Mouse (Mus musculus): ENCODE results near the gene Ap5m1.
A peak's percentile ranks its signal among the peaks of the same experiment; 100 is the strongest.

Ap5m1 gene

DNA sequence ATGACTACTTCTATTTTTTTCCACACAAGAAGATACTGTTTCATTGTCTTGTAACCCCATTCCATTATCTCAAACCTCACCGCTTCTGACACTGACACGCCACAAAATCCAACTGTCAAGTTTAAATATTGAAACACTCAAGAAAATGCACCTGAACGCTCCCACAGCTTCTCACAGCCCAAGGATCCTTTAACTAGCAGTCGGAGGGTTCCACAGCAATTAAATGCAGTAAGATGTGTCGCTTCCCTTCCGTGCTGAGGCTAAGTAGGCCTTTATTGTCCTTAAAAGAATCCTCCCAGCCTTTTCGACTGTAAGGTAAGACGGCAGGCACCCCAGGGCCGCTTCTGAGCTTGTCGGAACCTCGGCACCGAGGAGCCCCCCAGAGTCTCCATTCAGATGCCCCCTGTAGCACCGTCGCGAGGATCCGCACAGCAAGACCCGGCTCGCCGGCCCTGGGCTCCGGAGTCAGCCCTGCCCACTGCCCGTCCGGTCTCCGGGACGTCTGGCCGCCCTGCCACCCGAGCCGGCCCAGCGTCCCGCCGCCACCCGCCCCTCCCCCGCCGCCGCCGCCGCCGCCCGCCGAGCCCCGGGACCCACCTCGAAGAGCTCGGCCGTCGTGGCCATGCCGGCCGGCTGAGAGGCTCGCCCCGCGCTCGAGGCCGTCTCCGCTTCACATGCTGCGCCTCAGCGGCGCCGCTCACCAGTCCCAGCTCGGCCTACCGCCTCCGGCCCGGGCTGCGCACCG is at the start of gene Ap5m1:
Gene Ap5m1, plus strand, starts transcription at position 569 of the 745 bp plus-strand sequence.
- no peak for DNase-seq (ENCODE audit: low read depth)

GRCm38 (mm10) chr14:49019765-49020164 is 46.1 kb upstream of the Ap5m1 start:
- DNase-seq (ENCODE audit: low read depth): no peak

- no peak for DNase-seq (ENCODE audit: low read depth)
Measured at GRCm38 (mm10) chr14:49027040-49027778, 38.7 kb upstream of the Ap5m1 start.

DNA sequence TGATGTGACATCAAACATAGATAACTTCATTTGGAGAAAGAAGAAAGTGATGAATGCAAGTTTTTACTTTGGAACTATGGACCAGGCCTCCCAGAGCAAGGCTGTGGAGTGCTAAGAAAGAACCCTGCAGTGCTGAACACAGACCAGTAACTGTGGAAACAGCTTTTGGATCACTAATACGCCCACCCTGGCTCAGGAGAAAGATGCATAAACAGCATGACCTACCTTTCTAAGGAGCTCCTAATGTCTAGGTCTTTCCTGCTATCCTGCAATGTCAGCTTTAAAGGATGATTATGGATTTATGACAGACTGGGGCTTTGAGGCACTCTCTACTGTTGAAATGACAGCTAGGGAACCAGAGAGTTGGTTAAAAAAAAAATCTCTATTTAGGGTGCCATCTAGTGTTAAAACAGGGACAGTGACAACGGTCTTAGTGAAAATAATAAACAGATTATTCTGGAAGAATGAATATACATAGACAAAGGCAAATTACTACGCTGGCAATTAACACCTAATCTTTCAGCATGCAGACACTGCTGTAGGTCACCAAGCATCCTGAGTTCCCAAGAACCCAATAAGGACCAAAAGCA is 38.0 kb upstream of the Ap5m1 start:
- DNase-seq (ENCODE audit: low read depth): no peak

DNA sequence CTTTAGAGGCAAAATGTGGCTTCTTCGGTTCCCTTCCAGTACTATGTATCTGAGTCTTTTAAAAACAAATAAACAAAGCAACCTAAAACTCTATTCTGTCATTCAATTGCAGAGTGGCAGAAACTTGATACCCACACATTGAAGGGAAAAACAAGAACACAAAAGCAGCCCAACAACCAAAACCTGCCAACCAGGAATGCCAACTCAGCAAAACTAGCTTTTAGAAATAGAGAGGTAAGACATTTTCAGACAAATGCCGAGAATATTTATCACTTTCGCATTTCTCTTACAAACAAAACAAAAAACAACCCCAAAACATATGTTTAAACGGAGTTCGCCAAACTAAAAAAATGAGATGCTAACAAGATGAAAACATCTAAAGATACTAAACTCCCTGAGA is 36.9 kb upstream of the Ap5m1 start:
- DNase-seq (ENCODE audit: low read depth): no peak

- no peak for DNase-seq (ENCODE audit: low read depth)
Measured at GRCm38 (mm10) chr14:49045610-49046009, 20.3 kb upstream of the Ap5m1 start.

- no peak for DNase-seq (ENCODE audit: low read depth)
Measured at GRCm38 (mm10) chr14:49049492-49049891, 16.4 kb upstream of the Ap5m1 start.

DNA sequence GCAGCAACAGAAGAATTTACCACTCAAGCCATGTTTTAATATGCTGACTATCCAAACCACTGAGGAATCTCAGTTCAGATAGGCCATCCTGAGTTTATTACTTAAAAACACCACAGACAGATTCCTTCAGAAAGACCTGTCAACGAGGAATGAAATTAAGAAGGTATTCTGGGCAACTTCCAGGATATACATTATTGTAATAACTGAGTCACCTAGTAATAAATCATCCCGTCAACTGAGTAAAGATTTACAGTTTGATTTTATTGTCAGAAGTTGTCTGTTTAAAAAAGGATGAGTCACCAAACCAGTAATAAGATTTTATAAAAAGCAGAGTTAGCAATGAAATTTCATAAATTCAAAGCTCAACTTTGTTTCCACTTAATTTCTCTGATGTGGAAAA is 2.1 kb upstream of the Ap5m1 start:
- DNase-seq (ENCODE audit: low read depth): peak; percentile 62

DNA sequence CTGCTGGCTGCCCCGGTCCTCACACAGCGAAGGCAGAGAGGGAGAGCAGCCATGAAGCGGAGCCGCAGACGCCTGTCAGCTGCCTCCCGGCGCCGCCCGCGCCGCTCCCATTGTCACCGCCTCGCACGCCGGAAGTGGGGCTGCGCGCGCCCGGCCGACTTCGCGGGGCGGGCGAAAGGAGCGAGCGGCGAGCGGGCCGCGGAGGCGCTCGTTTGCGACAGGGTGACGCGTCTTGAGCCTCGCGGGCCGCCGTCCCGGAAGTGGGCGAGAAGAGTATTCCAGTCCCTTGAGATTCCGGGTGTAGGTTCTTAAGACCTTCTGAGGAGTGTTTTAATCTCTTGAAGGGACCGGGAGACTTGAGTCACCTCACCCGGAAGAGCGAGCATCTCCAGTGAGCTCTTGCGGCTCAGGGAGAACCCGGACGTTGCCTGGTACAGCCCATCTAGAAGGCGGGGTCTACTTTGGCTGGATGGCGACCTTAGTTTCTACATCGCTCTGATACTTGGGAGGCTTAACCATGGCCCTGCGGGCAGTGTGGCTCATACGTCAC is 452 bp downstream of the Ap5m1 start, which contains the start of gene Exoc5:
Gene Exoc5, minus strand, starts transcription at position 380 of the 550 bp plus-strand sequence.
- peak; percentile 94 for DNase-seq (ENCODE audit: low read depth)

- peak; percentile 14 for DNase-seq (ENCODE audit: low read depth)
Measured at GRCm38 (mm10) chr14:49072837-49073236, 6.9 kb downstream of the Ap5m1 start.

- peak; percentile 59 for DNase-seq (ENCODE audit: low read depth)
Measured at GRCm38 (mm10) chr14:49073896-49074295, 8.0 kb downstream of the Ap5m1 start.

- DNase-seq (ENCODE audit: low read depth): peak; percentile 14
Measured at GRCm38 (mm10) chr14:49074361-49074760, 8.5 kb downstream of the Ap5m1 start.

GRCm38 (mm10) chr14:49078820-49079219 is 12.9 kb downstream of the Ap5m1 start:
- no peak for DNase-seq (ENCODE audit: low read depth)

GRCm38 (mm10) chr14:49086522-49086921 is 20.6 kb downstream of the Ap5m1 start:
- no peak for DNase-seq (ENCODE audit: low read depth)

DNA sequence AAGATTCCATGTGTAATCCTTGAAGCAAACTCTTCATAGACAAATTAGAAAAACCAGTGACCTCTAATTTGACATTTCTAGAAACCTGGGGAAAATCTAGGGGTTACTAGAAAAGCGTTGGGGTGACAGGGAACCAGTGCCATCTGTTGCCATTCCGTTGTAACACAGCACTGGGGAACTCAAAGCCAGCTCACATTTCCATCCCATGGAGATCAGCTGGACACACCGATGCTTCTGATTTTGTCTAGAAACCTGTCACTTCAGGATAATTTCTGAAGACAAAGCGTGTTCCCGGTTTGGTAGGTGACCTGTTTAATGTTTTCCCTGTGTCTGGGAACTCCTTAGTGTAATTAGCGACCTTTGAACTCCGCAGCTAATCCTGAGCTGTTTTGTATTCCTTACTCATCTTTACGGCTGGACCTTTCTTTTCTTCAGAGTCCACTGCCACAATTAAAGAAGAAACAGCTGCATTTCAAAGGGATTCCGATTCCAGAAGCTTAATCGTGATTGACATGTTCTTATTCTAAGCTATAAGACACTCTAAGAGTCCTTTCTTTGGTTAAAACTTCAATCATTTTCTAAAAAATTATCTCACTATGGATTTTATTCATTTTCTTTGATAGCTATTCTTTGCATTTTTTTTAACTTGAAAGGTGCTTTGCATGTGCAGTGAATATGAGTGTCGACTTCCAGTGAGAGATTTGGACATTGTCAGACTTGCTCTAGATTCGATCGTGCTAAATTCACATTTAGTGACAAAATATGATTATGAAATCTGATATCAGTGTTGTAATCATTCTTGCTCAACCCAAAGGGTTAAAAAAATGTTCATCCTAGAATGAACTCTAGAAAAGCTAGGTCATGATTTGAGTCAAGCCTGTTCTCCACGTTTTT is 22.5 kb downstream of the Ap5m1 start:
- no peak for DNase-seq (ENCODE audit: low read depth)

DNA sequence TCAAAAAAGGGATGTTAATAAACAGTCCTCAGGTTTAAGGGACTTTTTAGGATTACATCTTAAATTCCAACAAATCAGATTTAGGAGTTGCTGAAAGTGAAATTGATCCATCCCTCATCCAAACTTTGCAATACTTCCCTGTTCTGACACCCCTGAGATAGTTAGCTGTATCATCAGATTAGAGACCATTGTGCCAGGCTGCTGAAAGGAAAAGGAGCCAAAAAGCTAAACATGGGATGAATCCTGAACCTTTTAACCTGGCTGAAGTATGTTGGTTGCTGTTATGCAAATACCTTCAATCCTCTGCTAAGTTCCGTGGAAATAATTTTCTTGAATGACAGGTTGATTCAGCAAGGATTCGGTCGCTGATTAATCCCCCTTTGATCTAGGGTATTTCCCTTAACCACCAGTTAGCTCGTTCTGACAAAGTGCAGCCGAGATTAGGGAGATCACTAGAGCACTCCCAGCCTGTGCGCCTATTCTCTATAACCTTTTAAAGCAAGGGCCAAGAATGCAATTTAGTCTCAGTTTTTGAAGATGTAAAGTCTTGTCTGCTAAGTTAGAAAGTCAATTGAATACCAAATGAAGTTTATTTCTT is 23.7 kb downstream of the Ap5m1 start:
- no peak for DNase-seq (ENCODE audit: low read depth)

DNA sequence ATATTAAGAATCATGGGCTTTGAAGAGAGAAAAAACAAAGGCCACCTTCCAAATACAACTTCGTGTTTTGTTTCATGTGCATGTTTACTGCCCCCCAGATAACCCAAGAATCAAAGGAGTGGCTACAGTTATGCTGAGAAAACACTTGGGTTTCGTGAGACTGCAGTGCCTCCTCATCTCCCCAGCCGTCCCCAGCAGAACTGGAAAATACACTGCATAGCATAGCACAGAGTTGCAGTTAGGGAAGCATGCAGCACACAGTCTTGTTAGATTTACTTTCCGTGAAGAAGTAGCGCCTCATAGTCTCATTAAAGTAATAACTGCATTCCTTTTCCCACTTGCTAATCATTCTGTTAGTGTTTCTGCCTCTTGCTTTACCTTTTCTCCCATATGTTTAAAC is 24.2 kb downstream of the Ap5m1 start:
- DNase-seq (ENCODE audit: low read depth): no peak

GRCm38 (mm10) chr14:49091277-49091676 is 25.4 kb downstream of the Ap5m1 start:
- no peak for DNase-seq (ENCODE audit: low read depth)

- DNase-seq (ENCODE audit: low read depth): peak; percentile 11
Measured at GRCm38 (mm10) chr14:49091755-49092154, 25.9 kb downstream of the Ap5m1 start.

DNA sequence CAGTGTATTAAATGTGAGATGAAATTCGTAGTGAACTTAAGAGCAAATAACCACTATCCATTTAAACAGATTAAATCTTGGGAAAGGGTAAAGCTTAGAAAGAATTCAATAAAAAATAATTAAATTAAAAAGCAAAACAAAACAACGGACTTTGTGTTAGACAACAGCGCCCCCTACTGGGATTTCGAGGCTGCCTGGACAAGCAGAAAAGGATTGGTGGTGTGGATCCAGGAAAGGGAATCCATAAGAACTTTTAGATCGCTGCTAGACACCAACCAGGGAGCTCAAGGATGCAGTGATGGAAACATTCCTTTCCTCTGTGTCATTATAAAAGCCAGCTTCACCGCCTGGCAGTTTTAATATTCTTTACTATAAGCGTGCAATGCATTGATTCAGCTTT is 52.5 kb downstream of the Ap5m1 start:
- DNase-seq (ENCODE audit: low read depth): peak; percentile 81

- DNase-seq (ENCODE audit: low read depth): no peak
Measured at GRCm38 (mm10) chr14:49121723-49122122, 55.8 kb downstream of the Ap5m1 start.
